Mouse (Mus musculus): ENCODE data around the gene Unc5c. TPM values are rescaled to one million over a fixed set of nuclear protein-coding genes. Genes with fewer than 3 reads are reported as not detected.

Unc5c gene
- polyA plus RNA-seq, 1 experiment from 2014 or later = 15.1 TPM

- no peak overlapping the region for H3K4me3 ChIP-seq (replicated peaks; ENCODE audit: low read depth, low read length)
- ATAC-seq (ENCODE audit: low FRiP score, low TSS enrichment) = no peak
- no peak overlapping the region for H3K9ac ChIP-seq (replicated peaks; ENCODE audit: low read length)
- no peaks in the 10 kb centered on the region for H3K36me3 ChIP-seq (ENCODE audit: control insufficient read depth, insufficient read depth, low read length)
- DNase-seq = no peak
- H3K27me3 ChIP-seq (ENCODE audit: control insufficient read depth, insufficient read depth, low read length) = no peaks in the 10 kb centered on the region
- WGBS = 91% methylated on average over 5 of the region's 5 CpGs
- no peaks in the 10 kb centered on the region; the same call in 1 of the 2 replicates for H3K4me1 ChIP-seq (ENCODE audit: control insufficient read depth, insufficient read depth, low read length)
- no peak overlapping the region for H3K4me2 ChIP-seq (ENCODE audit: low read length)
- no peaks in the 10 kb centered on the region for H3K9me3 ChIP-seq (ENCODE audit: control insufficient read depth, low read length)
- H3K27ac ChIP-seq (replicated peaks; ENCODE audit: low read depth, low read length) = no peak overlapping the region
Measured at GRCm38 (mm10) chr3:141475389-141475788, 10.4 kb downstream of the Unc5c start.

GRCm38 (mm10) chr3:141475919-141476318 lies 10.9 kb downstream of the Unc5c start:
- 77% methylated on average over 6 of the region's 6 CpGs for WGBS
- H3K4me3 ChIP-seq (replicated peaks; ENCODE audit: low read depth, low read length) = no peak overlapping the region
- H3K36me3 ChIP-seq (ENCODE audit: control insufficient read depth, insufficient read depth, low read length) = no peaks in the 10 kb centered on the region
- H3K27me3 ChIP-seq (ENCODE audit: control insufficient read depth, insufficient read depth, low read length) = no peaks in the 10 kb centered on the region
- no peak overlapping the region for H3K9ac ChIP-seq (replicated peaks; ENCODE audit: low read length)
- no peak overlapping the region for H3K27ac ChIP-seq (replicated peaks; ENCODE audit: low read depth, low read length)
- no peak overlapping the region for H3K4me2 ChIP-seq (ENCODE audit: low read length)
- H3K4me1 ChIP-seq (ENCODE audit: control insufficient read depth, insufficient read depth, low read length) = no peaks in the 10 kb centered on the region
- DNase-seq (no peak), ATAC-seq (ENCODE audit: low FRiP score, low TSS enrichment) (no peak)
- no peaks in the 10 kb centered on the region for H3K9me3 ChIP-seq (ENCODE audit: control insufficient read depth, low read length)

GRCm38 (mm10) chr3:141476670-141477069 lies 11.7 kb downstream of the Unc5c start:
- no peaks in the 10 kb centered on the region for H3K9me3 ChIP-seq (ENCODE audit: control insufficient read depth, low read length)
- H3K4me3 ChIP-seq (replicated peaks; ENCODE audit: low read depth, low read length) = no peak overlapping the region
- no peak overlapping the region for H3K4me2 ChIP-seq (ENCODE audit: low read length)
- no peak overlapping the region for H3K27ac ChIP-seq (replicated peaks; ENCODE audit: low read depth, low read length)
- no peaks in the 10 kb centered on the region for H3K36me3 ChIP-seq (ENCODE audit: control insufficient read depth, insufficient read depth, low read length)
- WGBS = 59% methylated on average over 3 of the region's 3 CpGs
- H3K27me3 ChIP-seq (ENCODE audit: control insufficient read depth, insufficient read depth, low read length) = no peaks in the 10 kb centered on the region
- DNase-seq (no peak), ATAC-seq (ENCODE audit: low FRiP score, low TSS enrichment) (no peak)
- H3K9ac ChIP-seq (replicated peaks; ENCODE audit: low read length) = no peak overlapping the region
- no peaks in the 10 kb centered on the region for H3K4me1 ChIP-seq (ENCODE audit: control insufficient read depth, insufficient read depth, low read length)

- DNase-seq (no peak), ATAC-seq (ENCODE audit: low FRiP score, low TSS enrichment) (no peak)
- no peaks in the 10 kb centered on the region for H3K27me3 ChIP-seq (ENCODE audit: control insufficient read depth, insufficient read depth, low read length)
- H3K36me3 ChIP-seq (ENCODE audit: control insufficient read depth, insufficient read depth, low read length) = no peaks in the 10 kb centered on the region
- no peak overlapping the region for H3K4me2 ChIP-seq (ENCODE audit: low read length)
- H3K4me1 ChIP-seq (ENCODE audit: control insufficient read depth, insufficient read depth, low read length) = no peaks in the 10 kb centered on the region
- no peak overlapping the region for H3K27ac ChIP-seq (replicated peaks; ENCODE audit: low read depth, low read length)
- H3K9me3 ChIP-seq (ENCODE audit: control insufficient read depth, low read length) = no peaks in the 10 kb centered on the region
- H3K9ac ChIP-seq (replicated peaks; ENCODE audit: low read length) = no peak overlapping the region
- 94% methylated on average over 4 of the region's 4 CpGs for WGBS
- H3K4me3 ChIP-seq (replicated peaks; ENCODE audit: low read depth, low read length) = no peak overlapping the region
Measured at GRCm38 (mm10) chr3:141482465-141482864, 17.4 kb downstream of the Unc5c start.

- H3K36me3 ChIP-seq (ENCODE audit: control insufficient read depth, insufficient read depth, low read length) = no peaks in the 10 kb centered on the region
- H3K27me3 ChIP-seq (ENCODE audit: control insufficient read depth, insufficient read depth, low read length) = no peaks in the 10 kb centered on the region
- H3K4me1 ChIP-seq (ENCODE audit: control insufficient read depth, insufficient read depth, low read length) = no peaks in the 10 kb centered on the region
- no peak overlapping the region for H3K9ac ChIP-seq (replicated peaks; ENCODE audit: low read length)
- WGBS = 88% methylated on average over 2 of the region's 2 CpGs
- H3K9me3 ChIP-seq (ENCODE audit: control insufficient read depth, low read length) = no peaks in the 10 kb centered on the region
- no peak overlapping the region for H3K27ac ChIP-seq (replicated peaks; ENCODE audit: low read depth, low read length)
- no peak for ATAC-seq (ENCODE audit: low FRiP score, low TSS enrichment)
- H3K4me2 ChIP-seq (ENCODE audit: low read length) = no peak overlapping the region
- no peak overlapping the region for H3K4me3 ChIP-seq (replicated peaks; ENCODE audit: low read depth, low read length)
- DNase-seq = no peak
Measured at GRCm38 (mm10) chr3:141483665-141484431, 18.8 kb downstream of the Unc5c start.

- DNase-seq = no peak
- no peak overlapping the region for H3K4me2 ChIP-seq (ENCODE audit: low read length)
- no peaks in the 10 kb centered on the region for H3K4me1 ChIP-seq (ENCODE audit: control insufficient read depth, insufficient read depth, low read length)
- 93% methylated on average over 4 of the region's 4 CpGs for WGBS
- H3K27ac ChIP-seq (replicated peaks; ENCODE audit: low read depth, low read length) = no peak overlapping the region
- H3K4me3 ChIP-seq (replicated peaks; ENCODE audit: low read depth, low read length) = no peak overlapping the region
- H3K9me3 ChIP-seq (ENCODE audit: control insufficient read depth, low read length) = no peaks in the 10 kb centered on the region
- H3K27me3 ChIP-seq (ENCODE audit: control insufficient read depth, insufficient read depth, low read length) = no peaks in the 10 kb centered on the region
- H3K9ac ChIP-seq (replicated peaks; ENCODE audit: low read length) = no peak overlapping the region
- no peaks in the 10 kb centered on the region for H3K36me3 ChIP-seq (ENCODE audit: control insufficient read depth, insufficient read depth, low read length)
- ATAC-seq (ENCODE audit: low FRiP score, low TSS enrichment) = no peak
Measured at GRCm38 (mm10) chr3:141485218-141485617, 20.2 kb downstream of the Unc5c start.

- ATAC-seq (ENCODE audit: low FRiP score, low TSS enrichment) = no peak
Measured at GRCm38 (mm10) chr3:141490647-141491046, 25.6 kb downstream of the Unc5c start.

GRCm38 (mm10) chr3:141491272-141491950 lies 26.4 kb downstream of the Unc5c start:
- Histone ChIP-seq H3K9me3 (ENCODE audit: control insufficient read depth, low read length) (no peaks in the 10 kb centered on the region), H3K27ac (replicated peaks; ENCODE audit: low read depth, low read length) (no peak overlapping the region), H3K9ac (replicated peaks; ENCODE audit: low read length) (no peak overlapping the region), H3K4me1 (ENCODE audit: control insufficient read depth, insufficient read depth, low read length) (0 out of 2 replicates have a peak, but pooled peaks cover 3% of the 10 kb centered on the region), H3K27me3 (ENCODE audit: control insufficient read depth, insufficient read depth, low read length) (no peaks in the 10 kb centered on the region), H3K4me3 (replicated peaks; ENCODE audit: low read depth, low read length) (no peak overlapping the region), H3K4me2 (ENCODE audit: low read length) (no peak overlapping the region), H3K36me3 (ENCODE audit: control insufficient read depth, insufficient read depth, low read length) (no peaks in the 10 kb centered on the region)
- WGBS = 46% methylated on average over 5 of the region's 5 CpGs
- DNase-seq (no peak), ATAC-seq (ENCODE audit: low FRiP score, low TSS enrichment) (no peak)

More at GRCm38 (mm10) chr3:141490647-141491046, 25.6 kb downstream of the Unc5c start:
- H3K36me3 ChIP-seq (ENCODE audit: control insufficient read depth, insufficient read depth, low read length) = no peaks in the 10 kb centered on the region
- no peaks in the 10 kb centered on the region for H3K9me3 ChIP-seq (ENCODE audit: control insufficient read depth, low read length)
- no peak for DNase-seq
- H3K9ac ChIP-seq (replicated peaks; ENCODE audit: low read length) = no peak overlapping the region
- WGBS = 96% methylated on average over 1 of the region's 1 CpGs
- H3K4me1 ChIP-seq (ENCODE audit: control insufficient read depth, insufficient read depth, low read length) = 0 out of 2 replicates have a peak, but pooled peaks cover 3% of the 10 kb centered on the region
- no peak overlapping the region for H3K4me2 ChIP-seq (ENCODE audit: low read length)
- no peak overlapping the region for H3K27ac ChIP-seq (replicated peaks; ENCODE audit: low read depth, low read length)
- no peaks in the 10 kb centered on the region for H3K27me3 ChIP-seq (ENCODE audit: control insufficient read depth, insufficient read depth, low read length)
- H3K4me3 ChIP-seq (replicated peaks; ENCODE audit: low read depth, low read length) = no peak overlapping the region

GRCm38 (mm10) chr3:141491951-141492310 lies 26.9 kb downstream of the Unc5c start:
- no peaks in the 10 kb centered on the region for H3K36me3 ChIP-seq (ENCODE audit: control insufficient read depth, insufficient read depth, low read length)
- H3K9me3 ChIP-seq (ENCODE audit: control insufficient read depth, low read length) = no peaks in the 10 kb centered on the region
- H3K9ac ChIP-seq (replicated peaks; ENCODE audit: low read length) = no peak overlapping the region
- H3K4me2 ChIP-seq (ENCODE audit: low read length) = no peak overlapping the region
- H3K27me3 ChIP-seq (ENCODE audit: control insufficient read depth, insufficient read depth, low read length) = no peaks in the 10 kb centered on the region
- ATAC-seq (ENCODE audit: low FRiP score, low TSS enrichment) (no peak), DNase-seq (no peak)
- H3K4me1 ChIP-seq (ENCODE audit: control insufficient read depth, insufficient read depth, low read length) = 0 out of 2 replicates have a peak, but pooled peaks cover 3% of the 10 kb centered on the region
- WGBS = 60% methylated on average over 2 of the region's 2 CpGs
- H3K27ac ChIP-seq (replicated peaks; ENCODE audit: low read depth, low read length) = no peak overlapping the region
- no peak overlapping the region for H3K4me3 ChIP-seq (replicated peaks; ENCODE audit: low read depth, low read length)

Data from midbrain, embryonic 14.5 days (tissue).